ENCODE assay signal across 8 mouse cellular contexts in the genomic region with DNA sequence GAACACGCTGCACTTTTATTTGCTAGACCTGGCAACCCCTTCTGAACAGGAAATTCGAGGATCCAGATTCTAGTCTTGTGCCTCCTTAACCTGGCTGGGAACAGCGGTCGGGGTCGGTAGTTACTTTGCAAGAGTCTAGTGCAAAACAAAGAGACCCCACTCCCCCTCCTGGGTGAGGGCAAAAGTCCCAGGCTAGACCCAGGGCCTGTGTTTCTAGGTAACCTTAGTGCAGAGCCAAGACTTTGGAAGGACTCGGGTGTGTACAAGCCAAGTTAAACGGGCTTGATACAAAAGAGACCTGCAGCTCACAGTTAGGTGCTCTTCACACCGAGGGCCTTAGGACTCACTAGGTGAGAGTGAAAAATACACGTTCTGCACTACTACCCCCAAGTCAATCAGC. TPM values are rescaled to one million over a fixed set of nuclear protein-coding genes. Genes with fewer than 3 reads are reported as not detected.
DNase-seq lines count a peak whose midpoint lies in the region; ATAC-seq and TF ChIP-seq lines count a peak whose summit lies in the region.

No protein-coding gene starts in this region.

- intact Hi-C loops in left cerebral cortex, adult 2 months (cut with DNase I), result loop anchor here (5.0 kb wide), 2 partner anchors 55 to 190 kb away; a partner anchor contains a TSS

- H3K9me3 ChIP-seq in kidney, embryonic 15.5 days (replicated peaks), result no peaks in the 10 kb centered on the region
- no peaks in the 10 kb centered on the region for H3K9me3 ChIP-seq in forebrain, embryonic 10.5 days
- H3K9me3 ChIP-seq in intestine, embryonic 16.5 days (ENCODE audit: control insufficient read depth, low read length), result no peaks in the 10 kb centered on the region
- H3K9me3 ChIP-seq in midbrain, postnatal 0 days (ENCODE audit: low read length), result no peaks in the 10 kb centered on the region

- DNase-seq in kidney, postnatal 10 days, result no peak
- no peak for DNase-seq in forebrain, embryonic 10.5 days (ENCODE audit: extremely low spot score, low spot score)
- DNase-seq in midbrain, postnatal 0 days (ENCODE audit: low spot score), result no peak
- DNase-seq in ovary, postnatal 14 days (ENCODE audit: low spot score), result no peak
- no peak for DNase-seq in left cerebral cortex, adult 2 months (ENCODE audit: extremely low spot score in 1 of 2, low spot score in 2 of 2)

- 60% methylated on average over 9 of the region's 9 CpGs for WGBS in kidney, embryonic 15.5 days
- 55% methylated on average over 9 of the region's 9 CpGs for WGBS in forebrain, embryonic 10.5 days
- WGBS in intestine, embryonic 16.5 days, result 49% methylated on average over 9 of the region's 9 CpGs
- 52% methylated on average over 9 of the region's 9 CpGs for WGBS in midbrain, postnatal 0 days

- no peak for ATAC-seq in kidney, embryonic 15.5 days (replicated peaks; ENCODE audit: low FRiP score)
- no peak for ATAC-seq in intestine, embryonic 16.5 days
- ATAC-seq in midbrain, postnatal 0 days (ENCODE audit: low FRiP score), result 0 out of 2 replicates have a peak, but pooled peaks have one; percentile 23
- ATAC-seq in megakaryocyte-erythroid progenitor cell, adult 5-6 weeks (replicated peaks; ENCODE audit: low FRiP score, low TSS enrichment, poor library complexity, severe bottlenecking), result no peak

- 0 out of 2 replicates have a peak, but pooled peaks cover 6% of the 10 kb centered on the region for H3K27me3 ChIP-seq in kidney, embryonic 15.5 days
- peaks cover 14% of the 10 kb centered on the region for H3K27me3 ChIP-seq in forebrain, embryonic 10.5 days (ENCODE audit: poor library complexity, severe bottlenecking)
- no peaks in the 10 kb centered on the region for H3K27me3 ChIP-seq in intestine, embryonic 16.5 days (replicated peaks; ENCODE audit: control insufficient read depth, insufficient read depth, low read length)
- no peaks in the 10 kb centered on the region for H3K27me3 ChIP-seq in midbrain, postnatal 0 days (ENCODE audit: insufficient read depth, low read length)

- H3K4me3 ChIP-seq in kidney, embryonic 15.5 days (replicated peaks), result peak overlapping the region; percentile 45
- H3K4me3 ChIP-seq in forebrain, embryonic 10.5 days, result peak overlapping the region; percentile 56
- peak overlapping the region; percentile 50 for H3K4me3 ChIP-seq in intestine, embryonic 16.5 days (ENCODE audit: low read length)
- peak overlapping the region; percentile 34; the same call in 1 of the 2 replicates for H3K4me3 ChIP-seq in midbrain, postnatal 0 days (ENCODE audit: low read depth, low read length)
- H3K4me3 ChIP-seq in left cerebral cortex, adult 2 months, result no peak overlapping the region; the same call in 1 of the 2 replicates

- H3K4me1 ChIP-seq in kidney, embryonic 15.5 days, result peaks cover 28% of the 10 kb centered on the region
- peaks cover 11% of the 10 kb centered on the region for H3K4me1 ChIP-seq in forebrain, embryonic 10.5 days
- peaks cover 13% of the 10 kb centered on the region; the same call in 1 of the 2 replicates for H3K4me1 ChIP-seq in intestine, embryonic 16.5 days (ENCODE audit: control insufficient read depth, insufficient read depth, low read length)
- H3K4me1 ChIP-seq in midbrain, postnatal 0 days (ENCODE audit: insufficient read depth, low read length), result no peaks in the 10 kb centered on the region

- no peak overlapping the region for H3K9ac ChIP-seq in kidney, embryonic 15.5 days
- H3K9ac ChIP-seq in intestine, embryonic 16.5 days (ENCODE audit: low read depth, low read length), result peak overlapping the region; percentile 72
- no peak overlapping the region; the same call in 1 of the 2 replicates for H3K9ac ChIP-seq in midbrain, postnatal 0 days (replicated peaks; ENCODE audit: low read length, poor library complexity, severe bottlenecking)

- peak overlapping the region; percentile 80 for H3K4me2 ChIP-seq in kidney, embryonic 15.5 days
- peak overlapping the region; percentile 80 for H3K4me2 ChIP-seq in intestine, embryonic 16.5 days (ENCODE audit: low read depth, low read length)
- H3K4me2 ChIP-seq in midbrain, postnatal 0 days (ENCODE audit: low read depth, low read length, poor library complexity, severe bottlenecking), result peak overlapping the region; percentile 79

- no peaks in the 10 kb centered on the region for H3K36me3 ChIP-seq in kidney, embryonic 15.5 days
- H3K36me3 ChIP-seq in forebrain, embryonic 10.5 days (replicated peaks), result no peaks in the 10 kb centered on the region
- no peaks in the 10 kb centered on the region for H3K36me3 ChIP-seq in intestine, embryonic 16.5 days (ENCODE audit: control insufficient read depth, insufficient read depth, low read length)
- H3K36me3 ChIP-seq in midbrain, postnatal 0 days (ENCODE audit: insufficient read depth, low read length), result no peaks in the 10 kb centered on the region

- H3K27ac ChIP-seq in kidney, embryonic 15.5 days, result no peak overlapping the region
- H3K27ac ChIP-seq in forebrain, embryonic 10.5 days, result no peak overlapping the region
- peak overlapping the region; percentile 21; the same call in 1 of the 2 replicates for H3K27ac ChIP-seq in intestine, embryonic 16.5 days (ENCODE audit: low read length)
- no peak overlapping the region for H3K27ac ChIP-seq in midbrain, postnatal 0 days (ENCODE audit: low read depth, low read length)
- no peak overlapping the region for H3K27ac ChIP-seq in left cerebral cortex, adult 2 months

- no peak for TF ChIP-seq CTCF in midbrain, postnatal 0 days (IDR thresholded peaks at IDR 0.05)
- no peak for TF ChIP-seq CTCF in left cerebral cortex, adult 2 months (IDR thresholded peaks at IDR 0.05)

RNA-seq across cellular contexts. Expression of a gene that starts 53.7 kb away (rescaled TPM):
- polyA plus RNA-seq in kidney, embryonic 15.5 days (2015; fragmentation: Nextera tagmentation; extraction: Ambion mirVana), result 34.1 and 35.1 TPM in 2 replicates
- 28.6 and 29.4 TPM in 2 replicates for polyA plus RNA-seq in forebrain, embryonic 10.5 days (2016; fragmentation: Nextera tagmentation; extraction: Ambion mirVana)
- polyA plus RNA-seq in intestine, embryonic 16.5 days (2015; fragmentation: Nextera tagmentation; extraction: Ambion mirVana), result 18.4 and 19.3 TPM in 2 replicates
- total RNA-seq in midbrain, postnatal 0 days (2014; rRNA removed), result 61.0 and 66.2 TPM in 2 replicates
- 25.2 and 29.3 TPM in 2 replicates for polyA plus RNA-seq in midbrain, postnatal 0 days (2015; fragmentation: Nextera tagmentation; extraction: Ambion mirVana)
- 39.7 and 41.0 TPM in 2 replicates for total RNA-seq in megakaryocyte-erythroid progenitor cell, adult 5-6 weeks (2014; fragmentation: Nextera tagmentation)
- total RNA-seq in megakaryocyte-erythroid progenitor cell, adult 5-6 weeks (2017), result 10.2 and 14.4 TPM in 2 replicates
- 10 to 100 TPM; 91.5 to 92.3 TPM for total RNA-seq in left cerebral cortex, adult 2 months (2021)
